Mouse (Mus musculus): ENCODE measurements around the gene Srpk1.

The Srpk1 gene

DNA sequence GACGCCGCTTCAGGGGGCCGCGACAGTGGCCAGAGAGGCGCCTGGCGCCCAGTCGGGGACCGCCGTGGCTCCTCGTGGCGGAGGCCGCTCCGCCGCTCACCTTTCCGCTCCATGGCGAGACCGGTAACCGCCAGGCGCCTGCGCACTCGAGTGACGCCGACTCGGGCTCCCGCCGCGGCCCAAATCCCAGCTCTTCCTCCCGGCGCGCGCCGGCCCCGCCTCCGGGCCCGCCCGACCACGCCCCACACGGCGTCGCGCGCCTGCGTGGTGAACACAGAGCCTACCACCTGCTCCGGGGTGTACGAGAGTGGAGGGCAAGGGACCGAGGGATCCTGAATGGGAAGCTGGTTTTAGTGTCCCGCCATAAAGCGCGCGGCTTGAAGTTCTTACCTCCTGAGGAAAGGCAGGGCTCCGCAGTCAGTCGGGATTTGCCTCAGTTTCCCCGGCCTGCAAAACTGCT lies at the start of gene Srpk1:
TSS of gene Srpk1 (minus strand) at position 410 of the 460 bp plus-strand sequence.
- DNase-seq (ENCODE audit: inconsistent ontology term): peak; percentile 95

DNA sequence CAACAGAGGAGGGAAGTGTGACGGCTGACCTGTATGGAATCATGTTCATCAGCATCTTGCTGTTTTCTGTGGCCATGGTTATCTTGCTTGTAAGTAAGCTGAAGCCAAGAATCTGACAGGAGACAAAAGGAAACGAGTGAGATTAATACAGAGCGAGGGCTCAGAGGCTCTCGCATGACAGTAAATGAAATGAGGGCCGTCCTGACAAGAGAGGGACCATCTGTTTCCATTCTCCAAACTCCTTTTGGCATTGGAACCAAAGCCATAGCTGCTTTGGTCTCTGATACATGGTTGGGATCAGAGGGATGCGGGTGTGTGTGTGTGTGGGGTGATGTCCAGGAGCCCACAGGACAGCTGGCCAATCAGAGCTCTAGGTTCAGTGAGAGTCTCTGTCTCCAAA lies 37.1 kb upstream of the Srpk1 start:
- no peak for DNase-seq (ENCODE audit: inconsistent ontology term)

DNA sequence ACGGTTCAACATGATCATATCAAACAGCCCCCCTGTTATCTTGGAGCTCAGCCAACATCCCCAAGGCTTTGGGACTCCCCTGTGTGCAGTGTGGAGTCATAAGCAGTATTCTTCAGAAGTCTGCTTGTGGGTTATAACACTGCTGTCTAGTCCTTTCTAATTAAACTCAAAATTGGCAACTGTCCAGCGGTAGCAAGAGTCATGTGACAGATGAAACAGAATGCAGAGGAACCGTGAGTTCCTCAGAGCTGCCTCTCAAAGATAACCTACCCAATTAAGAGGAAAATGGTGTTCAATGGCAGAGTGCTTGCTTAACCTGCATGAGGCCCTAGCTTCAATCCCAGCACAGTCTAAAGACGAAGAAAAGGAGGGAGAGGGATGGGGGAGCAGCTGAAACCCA lies 35.4 kb upstream of the Srpk1 start:
- peak; percentile 13 for DNase-seq (ENCODE audit: inconsistent ontology term)

DNA sequence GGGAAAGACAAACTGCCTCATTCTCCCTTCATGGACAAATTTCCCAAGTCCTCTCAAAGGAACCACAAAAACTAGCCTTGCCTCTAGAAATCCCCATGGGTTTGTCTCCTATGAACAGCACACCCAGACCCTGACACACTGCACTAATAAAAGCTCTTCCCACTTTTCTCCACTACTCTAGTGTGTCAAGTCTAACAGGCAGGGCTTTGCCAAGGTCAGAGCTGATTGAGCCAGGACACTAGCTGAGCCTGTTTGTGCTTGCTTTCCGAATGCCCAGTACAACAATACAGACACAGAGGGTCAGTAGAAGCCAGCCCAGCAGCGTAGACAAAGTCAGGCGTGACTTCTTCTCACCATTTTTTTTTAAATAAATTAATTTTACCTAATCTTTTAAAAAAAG lies 27.8 kb upstream of the Srpk1 start:
- no peak for DNase-seq (ENCODE audit: inconsistent ontology term)

DNA sequence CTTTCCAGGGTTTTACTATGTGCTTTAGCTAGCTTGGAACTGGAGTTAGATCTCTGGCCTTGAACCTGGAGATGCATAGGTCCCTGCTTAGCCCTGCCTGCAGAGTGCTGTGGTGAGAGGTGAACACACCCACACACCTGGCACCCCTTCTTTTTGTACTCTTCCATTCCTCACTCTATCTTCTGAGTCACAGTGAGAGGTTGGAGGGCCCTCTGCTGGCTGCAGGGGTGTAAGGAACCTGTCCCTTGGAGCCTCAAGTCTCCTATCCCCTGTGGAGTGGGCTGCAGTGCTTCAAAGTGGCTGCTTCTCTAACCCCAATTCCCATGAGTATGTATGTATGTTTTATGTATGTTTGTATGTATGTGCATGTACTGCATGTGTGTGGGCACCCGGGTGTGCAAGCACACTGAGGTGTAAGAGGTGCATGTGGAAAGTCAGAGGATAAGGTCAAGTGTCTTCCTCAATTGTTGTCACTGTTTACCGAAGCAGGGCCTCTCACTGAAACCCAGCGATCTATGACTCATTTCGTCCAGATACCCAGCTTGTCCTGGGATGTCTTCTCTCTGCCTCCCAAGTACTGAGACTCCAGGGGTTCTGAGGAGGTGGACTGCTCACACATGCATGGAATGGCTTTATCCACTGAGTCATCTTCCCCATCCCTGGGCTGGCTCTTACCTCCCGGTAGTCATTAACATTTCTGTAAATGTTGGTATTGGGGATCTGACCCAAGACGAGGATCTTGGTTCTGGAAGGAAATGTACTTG lies 26.3 kb upstream of the Srpk1 start:
- DNase-seq (ENCODE audit: inconsistent ontology term): peak; percentile 31

DNA sequence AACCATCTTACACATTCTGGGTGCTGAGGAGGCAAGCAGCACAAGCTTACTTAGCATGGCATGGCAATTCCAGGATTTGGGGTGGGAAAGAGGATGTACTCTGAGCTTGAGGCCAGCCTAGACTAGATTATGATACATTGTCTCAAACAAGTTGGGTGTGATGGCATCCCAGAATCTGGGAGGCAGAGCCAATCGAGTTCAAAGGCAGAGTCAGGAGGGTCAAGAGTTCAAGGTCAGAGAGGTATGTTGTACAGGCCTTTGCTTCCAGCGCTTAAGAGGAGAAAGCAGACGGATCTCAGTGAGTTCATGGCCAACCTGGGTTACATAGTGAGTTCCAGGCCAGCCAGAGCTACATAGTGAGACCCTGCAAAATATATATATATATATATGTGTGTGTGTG lies 23.7 kb upstream of the Srpk1 start:
- no peak for DNase-seq (ENCODE audit: inconsistent ontology term)

DNA sequence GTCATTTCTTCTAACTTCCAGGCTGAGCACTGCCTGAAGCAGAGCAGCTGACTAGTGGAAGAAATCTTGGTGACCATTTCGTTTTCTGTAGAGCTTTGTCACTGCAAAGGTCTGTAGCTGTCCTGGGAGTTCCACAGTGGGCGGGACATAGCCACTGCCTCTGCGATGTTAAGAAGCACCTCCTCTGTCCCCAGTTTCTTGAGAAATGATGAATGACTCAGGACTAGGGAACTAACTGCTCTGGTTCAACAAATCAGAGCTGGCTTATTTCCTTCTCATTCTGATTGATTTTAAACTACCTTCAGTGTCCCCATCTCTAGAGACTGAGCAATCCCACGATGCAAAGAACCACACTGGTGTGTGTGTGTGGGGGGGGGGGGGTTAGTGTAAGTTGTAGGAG lies 21.6 kb upstream of the Srpk1 start:
- DNase-seq (ENCODE audit: inconsistent ontology term): no peak

DNA sequence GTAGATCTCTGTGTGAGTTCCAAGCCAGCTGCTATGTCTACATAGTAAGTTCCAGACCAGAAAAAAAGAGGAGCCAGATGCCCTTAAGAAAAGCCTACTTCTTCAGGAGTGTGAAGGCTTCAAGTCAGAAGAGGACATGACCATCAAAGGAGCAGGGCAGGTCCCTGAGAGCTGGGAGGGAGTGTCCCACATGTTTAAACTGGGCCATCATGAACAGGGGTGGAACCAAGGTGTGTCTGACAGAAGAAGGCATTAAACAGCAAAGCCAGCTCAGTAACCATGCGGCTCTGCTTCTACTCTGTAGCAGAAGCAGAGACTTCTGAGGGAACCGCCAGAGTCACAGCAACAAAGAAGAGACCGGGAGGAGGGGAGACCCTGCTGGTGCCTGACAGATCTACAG lies 21.2 kb upstream of the Srpk1 start:
- no peak for DNase-seq (ENCODE audit: inconsistent ontology term)

DNA sequence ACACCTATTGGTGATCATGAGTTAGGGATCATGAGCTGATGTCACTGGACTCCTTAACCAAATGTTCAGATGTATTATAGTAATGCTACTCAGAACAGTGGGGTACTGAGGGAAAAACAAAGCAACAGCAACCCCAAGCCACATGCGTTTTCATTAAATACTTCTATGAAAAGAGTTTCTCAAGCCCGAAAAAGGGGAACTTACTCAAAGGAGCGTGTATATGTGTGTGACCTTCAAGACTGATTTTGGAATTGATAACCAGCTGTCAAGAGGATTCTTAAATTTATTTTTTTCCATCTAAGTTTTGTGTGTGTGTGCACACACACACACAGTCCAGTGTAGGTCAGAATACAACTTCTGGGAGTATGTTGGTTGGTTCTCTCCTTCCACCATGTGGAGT lies 17.6 kb upstream of the Srpk1 start:
- DNase-seq (ENCODE audit: inconsistent ontology term): no peak

DNA sequence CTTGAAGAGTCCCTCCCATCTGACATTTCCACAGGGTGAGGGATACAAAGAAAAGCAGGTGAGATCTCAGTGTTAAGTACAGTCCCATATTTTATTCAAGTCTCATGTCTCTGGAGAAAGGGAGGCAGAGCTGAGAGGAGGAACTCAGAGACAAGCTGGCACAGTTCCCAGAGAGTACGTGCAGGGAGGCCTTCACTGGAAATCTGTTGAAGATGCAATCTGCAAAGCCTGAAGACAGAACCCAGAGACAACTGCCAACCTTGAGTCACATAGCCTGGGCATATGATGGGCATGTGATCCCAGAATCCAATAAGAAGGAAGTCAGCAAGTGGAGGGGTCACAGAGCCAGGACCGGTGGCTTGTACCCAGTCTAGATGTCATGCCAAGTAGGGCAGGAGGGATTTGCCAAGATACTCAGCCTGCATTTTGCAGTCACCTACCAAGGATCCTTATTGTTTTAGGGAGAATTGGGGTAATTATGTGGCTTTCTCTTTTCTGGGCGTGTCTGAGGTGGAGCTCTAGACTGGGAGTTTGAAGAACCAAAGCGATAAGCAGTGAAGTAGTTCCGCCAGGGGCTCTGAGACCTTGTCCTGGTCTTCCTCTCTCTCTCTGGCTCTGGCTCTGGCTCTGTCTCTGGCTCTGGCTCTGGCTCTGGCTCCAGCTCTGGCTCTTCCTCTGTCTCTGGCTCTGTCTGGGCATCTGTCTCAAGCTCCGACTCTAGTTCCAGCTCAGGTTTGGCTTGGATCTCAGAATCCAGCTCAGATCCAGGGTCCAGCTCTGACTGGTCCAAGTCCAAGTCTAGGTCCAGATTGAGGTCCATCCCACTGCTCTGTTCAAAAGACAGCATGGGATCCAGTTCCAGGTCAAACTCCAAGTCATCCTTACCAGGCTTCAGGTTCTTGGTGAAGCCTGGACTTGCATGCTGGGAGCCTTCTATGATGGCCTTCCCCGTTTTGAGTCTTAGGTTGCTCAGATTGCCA lies 15.5 kb upstream of the Srpk1 start:
- DNase-seq (ENCODE audit: inconsistent ontology term): no peak

DNA sequence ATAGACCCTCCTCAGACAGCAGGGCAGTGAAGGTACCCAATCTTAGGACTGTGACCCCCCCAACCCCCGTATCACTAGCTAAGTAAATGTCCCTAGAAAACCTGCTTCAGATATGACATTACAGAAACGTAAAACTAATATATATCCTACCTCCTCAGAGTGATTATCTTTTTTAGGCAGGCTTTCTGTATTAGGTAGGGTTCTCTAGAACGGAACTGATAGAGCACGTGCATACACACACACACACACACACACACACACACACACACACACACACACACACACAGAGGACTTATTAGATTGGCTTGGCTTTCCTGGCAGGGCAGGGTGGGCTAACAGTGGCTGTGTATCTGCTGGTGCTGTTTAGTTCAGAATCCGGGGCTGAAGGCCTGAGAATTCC lies 13.3 kb upstream of the Srpk1 start:
- no peak for DNase-seq (ENCODE audit: inconsistent ontology term)

DNA sequence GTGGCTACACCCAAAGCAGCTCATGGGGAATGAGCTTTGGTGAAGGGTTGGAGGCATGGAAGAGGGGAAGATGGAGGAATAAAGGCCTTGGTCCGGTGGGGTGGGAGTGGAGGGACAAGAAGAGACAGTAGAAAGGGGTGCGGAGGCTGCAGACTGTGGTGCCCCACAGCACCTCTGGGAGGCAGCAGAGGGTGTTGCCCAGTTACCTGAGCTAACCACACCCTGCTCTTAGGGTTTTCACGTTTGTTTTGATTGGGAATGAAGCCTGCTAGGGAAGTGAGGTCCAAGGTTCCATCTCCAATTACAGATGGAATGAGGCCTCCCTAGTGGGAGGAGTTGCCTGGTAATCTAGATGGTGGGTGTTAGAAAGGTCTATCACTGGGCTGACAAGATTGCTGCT lies 6.6 kb upstream of the Srpk1 start:
- DNase-seq (ENCODE audit: inconsistent ontology term): no peak

DNA sequence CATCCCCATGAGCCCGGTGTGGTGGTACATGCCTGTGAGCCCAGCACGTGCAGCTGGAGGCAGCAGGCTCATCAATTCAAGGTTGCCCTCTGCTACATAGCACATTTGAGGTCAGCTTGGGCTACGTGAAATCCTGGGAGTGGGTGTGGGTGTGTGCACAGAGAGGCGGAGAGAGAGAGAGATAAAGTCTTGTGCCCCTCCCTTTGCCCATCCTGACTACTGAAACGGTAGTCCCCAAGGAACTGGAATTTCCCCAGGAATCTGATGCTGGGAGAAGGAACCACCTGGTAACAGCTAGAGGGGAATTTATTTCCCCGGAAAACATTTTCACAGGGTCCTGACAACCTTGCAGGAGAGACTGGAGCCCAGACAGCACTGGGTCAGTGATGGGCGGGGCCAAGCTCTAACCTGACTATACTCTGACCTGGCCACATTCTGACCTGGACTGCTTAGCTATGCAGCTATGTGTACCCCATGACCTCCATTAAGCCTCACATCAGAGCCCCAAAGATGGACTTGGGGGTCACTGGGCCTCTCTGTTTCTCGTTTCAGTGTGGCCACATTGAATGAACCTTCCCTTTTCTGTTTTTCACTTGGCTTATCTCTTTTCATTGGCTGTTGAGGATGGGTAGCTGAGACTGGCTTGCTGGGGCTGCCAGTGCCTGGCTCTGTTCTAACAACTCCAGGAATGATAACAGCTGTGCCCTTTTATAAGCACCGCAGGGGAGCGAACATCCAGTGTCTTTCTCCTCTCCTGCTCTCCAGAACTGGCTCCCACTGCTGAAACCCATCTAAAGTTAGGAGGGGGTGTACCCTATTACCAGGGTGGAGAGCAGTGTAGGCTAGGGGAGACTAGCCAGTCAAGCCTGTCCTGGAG lies 6.0 kb upstream of the Srpk1 start:
- DNase-seq (ENCODE audit: inconsistent ontology term): no peak

DNA sequence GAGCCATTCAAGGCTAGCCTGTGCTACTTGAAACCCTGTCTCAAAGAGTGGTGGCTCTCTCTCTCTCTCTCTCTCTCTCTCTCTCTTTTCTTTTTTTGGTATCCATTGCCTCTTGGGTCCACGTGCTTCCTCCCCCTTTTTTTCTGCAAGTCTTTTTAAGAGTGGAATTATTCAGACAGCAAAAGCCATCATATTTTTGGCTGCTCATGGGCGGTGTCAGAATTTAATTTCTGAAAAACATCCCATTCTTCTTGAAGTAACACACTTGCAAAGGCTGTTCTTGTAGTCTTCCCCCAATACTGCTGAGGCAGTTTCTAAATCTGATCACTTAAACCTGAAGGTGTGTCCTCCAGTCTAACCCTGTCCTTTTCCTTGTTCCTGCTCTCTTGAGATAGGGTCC lies 4.4 kb upstream of the Srpk1 start:
- no peak for DNase-seq (ENCODE audit: inconsistent ontology term)

DNA sequence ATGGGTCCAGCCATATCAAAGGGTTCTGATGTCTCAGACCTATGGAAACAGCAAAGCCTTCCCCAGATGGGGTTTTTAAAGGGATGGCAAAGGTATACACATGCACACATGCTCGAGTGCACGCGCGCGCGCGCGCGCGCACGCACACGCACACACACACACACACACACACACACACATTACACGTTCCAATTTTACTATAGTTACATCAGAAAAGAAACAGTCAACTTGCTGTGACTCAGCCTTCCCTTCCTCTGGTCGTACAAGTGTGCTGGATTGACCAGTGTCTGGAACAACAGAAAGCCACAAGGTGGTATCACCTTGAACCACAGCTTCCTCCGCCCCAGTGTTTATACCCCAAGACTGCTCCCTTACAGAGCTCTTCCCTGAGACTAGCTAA lies 2.8 kb upstream of the Srpk1 start:
- DNase-seq (ENCODE audit: inconsistent ontology term): no peak

DNA sequence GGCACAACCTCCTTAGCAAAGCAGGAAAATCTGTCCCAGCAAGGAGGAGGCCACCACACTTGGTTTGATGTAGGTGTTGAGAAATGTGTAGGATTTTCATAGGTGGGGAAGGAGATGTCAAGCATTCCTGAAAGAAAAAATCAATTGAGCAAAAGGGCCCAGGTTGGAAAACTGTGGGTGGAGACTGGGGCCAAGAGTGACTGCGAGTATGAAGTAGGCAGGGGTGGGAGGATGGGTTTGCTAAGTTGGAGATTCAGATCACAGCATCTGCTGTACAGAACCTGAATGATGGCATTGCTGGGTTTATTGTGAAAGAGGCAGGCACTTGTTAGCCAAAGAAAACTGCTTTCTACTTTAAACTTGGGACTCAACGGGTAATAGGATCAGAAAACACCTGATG lies 2.3 kb upstream of the Srpk1 start:
- no peak for DNase-seq (ENCODE audit: inconsistent ontology term)

DNA sequence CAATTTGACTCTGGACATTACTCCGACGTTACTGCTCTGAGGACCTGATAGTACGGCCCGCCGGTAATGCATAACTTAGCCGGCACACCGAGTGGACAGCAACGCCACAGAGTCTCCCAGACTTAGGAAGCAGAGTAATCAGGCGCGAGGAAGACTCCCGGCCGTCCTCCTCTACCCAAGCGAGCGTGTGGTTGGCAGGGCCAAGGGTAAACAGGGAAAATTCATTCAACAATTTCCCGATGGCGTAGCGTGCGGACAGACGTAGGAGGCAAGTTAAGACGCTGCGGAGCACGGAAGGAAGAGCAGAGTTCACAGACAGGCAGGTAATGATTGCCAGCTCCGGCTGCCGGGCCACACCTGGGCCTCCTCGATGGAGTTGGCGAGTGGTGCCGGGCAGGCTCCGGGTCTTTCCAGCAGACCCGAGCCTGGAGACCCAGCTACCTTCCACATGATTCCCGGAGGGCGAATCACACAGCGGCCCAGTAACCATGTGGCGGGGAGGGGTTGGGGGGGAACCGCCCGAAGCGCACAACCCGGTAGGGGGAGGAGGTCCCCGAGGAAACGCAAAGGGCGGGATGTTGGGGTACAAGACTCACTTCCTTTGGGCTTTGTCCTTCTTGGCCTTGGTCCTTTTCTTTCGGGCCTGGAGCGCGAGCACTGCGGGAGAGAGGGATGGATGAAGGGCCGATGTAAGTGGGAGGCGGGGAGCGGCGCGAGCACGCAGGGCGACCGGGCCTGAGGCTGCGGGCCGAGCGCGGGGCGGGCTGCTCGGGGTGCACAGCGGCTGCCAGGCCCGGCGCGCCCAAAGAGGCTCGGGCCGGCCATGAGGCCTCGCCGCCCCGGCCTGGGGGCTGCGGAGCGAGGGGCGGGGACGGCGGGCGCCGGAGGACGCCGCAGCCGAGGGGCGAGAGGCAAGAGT lies 869 bp downstream of the Srpk1 start:
- peak; percentile 87 for DNase-seq (ENCODE audit: inconsistent ontology term)

DNA sequence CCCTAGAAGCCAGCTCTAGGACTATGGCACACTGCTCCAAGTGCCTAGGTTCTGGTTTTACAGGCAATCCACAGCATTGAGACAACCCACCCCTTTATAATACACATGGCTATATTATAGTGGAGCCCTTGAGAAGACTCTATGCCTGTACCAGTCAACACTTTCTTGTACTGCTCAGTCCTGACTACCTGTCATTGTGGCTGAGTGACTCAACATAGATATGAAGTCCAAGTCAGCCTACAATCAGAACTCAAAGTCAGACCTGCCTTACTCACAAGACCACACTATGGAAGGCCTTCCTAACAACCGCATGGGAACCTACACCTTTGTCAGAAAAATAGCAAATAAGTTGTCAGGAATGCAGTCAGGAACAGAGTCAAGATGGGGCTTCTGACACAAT lies 3.7 kb downstream of the Srpk1 start:
- no peak for DNase-seq (ENCODE audit: inconsistent ontology term)

DNA sequence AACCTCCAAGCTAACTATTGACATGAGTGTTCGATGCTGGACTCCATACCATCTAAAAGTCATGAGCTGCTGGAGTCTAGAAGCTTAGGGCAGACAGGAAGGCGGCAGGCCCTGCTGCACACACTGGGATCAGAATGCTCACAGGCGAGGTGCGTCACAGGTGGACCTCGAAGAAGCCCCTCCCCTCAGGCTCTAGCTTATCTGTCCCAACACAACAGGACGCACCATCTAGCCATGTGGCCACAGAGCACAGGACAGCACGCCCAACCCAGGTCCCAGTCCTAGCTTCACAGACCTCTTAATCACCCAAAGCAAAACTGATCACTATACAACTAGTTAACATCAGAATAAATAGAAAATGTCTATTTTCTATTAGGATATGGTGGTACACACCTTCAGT lies 4.4 kb downstream of the Srpk1 start:
- no peak for DNase-seq (ENCODE audit: inconsistent ontology term)

DNA sequence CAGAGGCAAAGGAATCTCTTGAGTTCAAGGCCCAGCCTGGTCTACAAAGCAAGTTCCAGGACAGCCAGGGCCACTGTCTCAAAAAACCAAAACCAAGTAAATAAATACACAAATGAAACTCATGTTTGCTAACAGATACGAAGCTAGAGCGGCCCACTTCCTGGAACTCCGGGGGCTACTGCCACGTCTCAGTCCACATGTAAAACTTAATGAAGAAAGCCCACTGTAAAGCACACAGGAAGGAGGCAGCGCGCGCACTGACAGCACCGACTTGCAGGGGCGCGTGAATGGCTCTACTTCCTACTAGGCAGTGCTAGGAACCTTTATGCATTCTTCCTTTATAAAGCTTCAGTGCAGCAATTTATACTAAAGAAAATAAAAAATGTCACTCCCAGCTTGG lies 4.9 kb downstream of the Srpk1 start:
- DNase-seq (ENCODE audit: inconsistent ontology term): no peak

DNA sequence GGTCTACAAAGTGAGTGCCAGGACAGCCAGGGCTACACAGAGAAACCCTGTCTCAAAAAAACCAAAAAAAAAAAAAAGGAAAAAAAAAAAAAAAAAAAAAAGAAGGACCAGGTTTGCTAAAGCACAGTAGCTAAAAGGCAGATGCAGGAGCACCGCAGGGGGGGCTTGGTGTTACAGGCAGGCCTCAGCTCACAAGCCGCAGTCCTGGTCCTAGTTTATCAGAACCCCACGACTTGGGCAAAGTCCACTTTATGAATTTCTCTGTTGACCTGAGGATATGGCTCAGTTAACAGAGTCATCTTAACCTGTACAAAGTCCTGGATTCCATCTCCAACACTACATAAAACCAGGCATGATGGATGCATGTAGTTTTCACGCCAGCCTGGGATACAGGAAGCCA lies 7.2 kb downstream of the Srpk1 start:
- DNase-seq (ENCODE audit: inconsistent ontology term): no peak

All from Muller cell, postnatal 12 days (primary cell).